Mouse (Mus musculus): Measurements from ENCODE around the gene Scgb2b24. TPM values are rescaled to one million over a fixed set of nuclear protein-coding genes. Genes with fewer than 3 reads are reported as not detected.

Gene Scgb2b24
- not detected in 2 replicates for polyA plus RNA-seq (2015; fragmentation: Nextera tagmentation; extraction: Ambion mirVana)

DNA sequence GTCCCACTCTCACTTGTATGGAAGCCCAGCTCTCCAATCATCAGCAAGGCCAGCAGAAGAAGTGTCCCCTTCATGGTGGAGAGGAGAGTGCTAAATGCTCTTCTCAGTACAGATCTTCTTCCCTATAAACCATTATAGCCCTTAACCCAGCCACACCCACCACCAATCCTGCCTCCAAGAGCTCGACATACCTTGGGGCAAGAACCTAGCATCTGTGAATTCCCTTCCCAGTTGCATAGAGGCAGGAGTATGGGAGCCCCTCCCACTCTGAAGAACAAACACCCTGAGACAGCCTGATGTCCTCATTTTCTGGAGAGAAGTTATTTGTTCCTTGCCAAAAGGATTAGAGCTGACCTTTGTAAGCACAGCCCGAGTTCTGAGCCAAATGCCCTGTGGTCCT lies at the start of gene Scgb2b24:
TSS of gene Scgb2b24 (minus strand) at position 101 of the 400 bp plus-strand sequence.
- no peaks in the 10 kb centered on the region for H3K27me3 ChIP-seq (ENCODE audit: control insufficient read depth, insufficient read depth, low read length)

DNA sequence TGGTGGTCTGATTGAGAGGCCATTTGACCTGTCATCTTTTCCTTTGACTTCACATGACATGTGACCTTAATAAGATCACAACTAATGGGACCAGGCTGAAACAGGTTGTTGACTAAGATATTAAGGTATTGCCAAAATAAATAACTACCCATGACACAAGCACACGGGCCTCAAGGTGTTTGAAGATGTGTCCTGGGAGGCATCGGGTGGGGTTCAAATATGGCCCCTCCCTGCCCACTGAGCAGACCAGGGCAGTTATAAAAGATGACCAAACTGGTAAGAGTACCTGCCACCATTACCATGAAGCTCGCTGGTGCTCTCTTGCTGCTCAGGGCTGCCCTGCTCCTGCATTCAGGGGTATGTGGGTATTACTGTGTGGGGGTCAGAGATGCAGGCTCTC lies 4.4 kb upstream of the Scgb2b24 start, which contains the start of gene Scgb1b24:
TSS of gene Scgb1b24 (plus strand) at position 301 of the 400 bp plus-strand sequence.
- Histone ChIP-seq H3K27ac (ENCODE audit: low read length) (no peak within 1 kb of the TSS), H3K36me3 (ENCODE audit: control insufficient read depth, insufficient read depth) (no peaks in the 10 kb centered on the region), H3K4me1 (ENCODE audit: control insufficient read depth, insufficient read depth, low read length) (no peaks in the 10 kb centered on the region), H3K27me3 (ENCODE audit: control insufficient read depth, insufficient read depth, low read length) (no peaks in the 10 kb centered on the region), H3K4me2 (ENCODE audit: low read depth, low read length) (no peak within 1 kb of the TSS), H3K9me3 (replicated peaks; ENCODE audit: control insufficient read depth, low read length) (peaks cover 34% of the 10 kb centered on the region), H3K4me3 (ENCODE audit: low read length) (no peak within 1 kb of the TSS), H3K9ac (ENCODE audit: low read length) (no peak within 1 kb of the TSS)
- ATAC-seq (replicated peaks; ENCODE audit: extremely low read depth, insufficient read depth, low FRiP score) = no peak
- WGBS = 63% methylated on average over 3 of the region's 3 CpGs

More for the DNA sequence above, at the start of gene Scgb2b24:
- Histone ChIP-seq H3K27ac (ENCODE audit: low read length) (no peak within 1 kb of the TSS), H3K4me3 (ENCODE audit: low read length) (no peak within 1 kb of the TSS), H3K4me2 (ENCODE audit: low read depth, low read length) (no peak within 1 kb of the TSS), H3K36me3 (ENCODE audit: control insufficient read depth, insufficient read depth) (no peaks in the 10 kb centered on the region), H3K4me1 (ENCODE audit: control insufficient read depth, insufficient read depth, low read length) (no peaks in the 10 kb centered on the region), H3K9ac (ENCODE audit: low read length) (no peak within 1 kb of the TSS), H3K9me3 (replicated peaks; ENCODE audit: control insufficient read depth, low read length) (peaks cover 35% of the 10 kb centered on the region)
- no peak for ATAC-seq (replicated peaks; ENCODE audit: extremely low read depth, insufficient read depth, low FRiP score)
- WGBS = 63% methylated on average over 2 of the region's 2 CpGs

DNA sequence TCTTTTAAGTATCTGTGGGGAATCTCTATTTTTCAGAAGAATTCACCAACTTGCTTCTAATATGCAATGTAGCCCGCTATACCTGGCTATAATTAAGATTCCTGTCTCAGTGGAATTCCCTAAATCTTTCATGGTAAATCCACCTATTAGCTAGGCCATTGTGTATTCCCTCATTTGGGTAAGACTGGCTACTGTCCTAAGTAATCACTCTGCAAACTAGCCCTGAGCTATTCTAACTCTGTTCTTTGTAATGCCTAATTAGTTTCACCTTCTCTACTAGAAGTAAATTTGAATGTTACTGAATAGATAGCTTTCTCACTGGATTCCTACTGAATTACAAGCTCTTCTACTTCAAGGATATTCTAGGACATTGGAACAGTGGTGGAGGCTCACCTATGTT lies 49.2 kb downstream of the Scgb2b24 start:
- ATAC-seq (replicated peaks; ENCODE audit: extremely low read depth, insufficient read depth, low FRiP score) = no peak
- no peaks in the 10 kb centered on the region for H3K27me3 ChIP-seq (ENCODE audit: control insufficient read depth, insufficient read depth, low read length)
- no peak overlapping the region for H3K4me2 ChIP-seq (ENCODE audit: low read depth, low read length)
- no peak overlapping the region for H3K4me3 ChIP-seq (ENCODE audit: low read length)
- H3K36me3 ChIP-seq (ENCODE audit: control insufficient read depth, insufficient read depth) = no peaks in the 10 kb centered on the region
- no peaks in the 10 kb centered on the region for H3K4me1 ChIP-seq (ENCODE audit: control insufficient read depth, insufficient read depth, low read length)
- H3K27ac ChIP-seq (ENCODE audit: low read length) = no peak overlapping the region
- peaks cover 16% of the 10 kb centered on the region for H3K9me3 ChIP-seq (replicated peaks; ENCODE audit: control insufficient read depth, low read length)
- WGBS = 14% methylated on average over 1 of the region's 1 CpGs
- H3K9ac ChIP-seq (ENCODE audit: low read length) = no peak overlapping the region

Other genes with a start within 250 kb of the Scgb2b24 start
- gene Scgb2b21, start 218.9 kb downstream of the Scgb2b24 start, polyA plus RNA-seq (2015; fragmentation: Nextera tagmentation; extraction: Ambion mirVana) = not detected in 2 replicates
- not detected in 2 replicates for gene Scgb1b24, start 4.5 kb upstream of the Scgb2b24 start, polyA plus RNA-seq (2015; fragmentation: Nextera tagmentation; extraction: Ambion mirVana)
- gene Scgb2b26, start 205.7 kb upstream of the Scgb2b24 start, polyA plus RNA-seq (2015; fragmentation: Nextera tagmentation; extraction: Ambion mirVana) = not detected in 2 replicates

Measured in heart, embryonic 16.5 days (tissue).